Mouse (Mus musculus): ENCODE measurements at regions not wholly inside any gene's neighbourhood (a gene's known extent, or its start where the extent isn't known, plus 50 kb on each side); places are given as distances from the start of the nearest gene placed in this dataset.

DNA sequence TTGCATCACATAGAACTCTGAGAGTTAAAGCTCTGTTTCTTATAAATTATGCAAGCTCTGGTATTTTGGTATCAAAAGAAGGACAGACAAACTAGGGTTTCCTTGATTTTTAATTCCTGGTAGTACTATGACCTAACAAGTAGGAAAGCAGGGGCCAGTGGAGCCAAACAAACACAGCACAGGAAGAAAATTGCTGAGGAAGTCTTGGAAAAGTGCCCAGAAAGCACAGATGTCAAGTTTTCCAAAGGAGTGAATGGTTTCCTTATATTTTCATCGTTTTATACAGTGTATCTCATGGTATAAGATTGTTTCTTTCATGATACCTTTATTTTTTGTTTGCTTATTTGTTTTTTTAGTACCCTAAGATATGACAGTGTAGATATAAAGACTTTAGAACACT, 1387.3 kb upstream of the Slc10a2 start:
- no peak overlapping the region for H3K9ac ChIP-seq (ENCODE audit: low read length)
- no peak overlapping the region for H3K27ac ChIP-seq (replicated peaks in 1 of 2; ENCODE audit: control insufficient read depth in 1 of 2, insufficient read depth in 1 of 2, low read depth in 2 of 2, low read length in 2 of 2)

DNA sequence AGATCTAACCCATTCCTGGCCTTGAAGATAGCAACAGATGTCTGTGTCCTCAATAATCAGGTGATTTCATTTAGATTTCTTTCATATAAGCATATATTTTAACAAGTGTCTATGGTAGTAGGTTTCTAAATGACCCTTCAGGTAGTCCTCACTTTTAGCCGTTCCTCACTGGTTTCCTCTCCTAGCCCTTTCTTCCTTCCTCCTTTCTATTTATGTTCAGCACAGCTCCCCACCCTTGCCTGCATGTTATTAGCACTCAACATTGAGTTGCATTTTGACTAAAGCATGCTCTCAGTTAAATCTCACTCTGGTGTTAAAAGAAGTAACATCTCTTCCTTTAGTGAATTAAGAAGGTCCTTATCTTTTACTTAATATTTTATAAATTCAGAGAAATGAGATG, 1376.8 kb upstream of the Slc10a2 start:
- 70% methylated on average over 1 of the region's 1 CpGs for WGBS

More for the DNA sequence above, 1387.3 kb upstream of the Slc10a2 start:
- Histone ChIP-seq H3K9me3 (ENCODE audit: control insufficient read depth, low read length) (no peaks in the 10 kb centered on the region), H3K4me1 (ENCODE audit: control insufficient read depth in 2 of 2, insufficient read depth in 2 of 2, low read length in 2 of 2) (no peaks in the 10 kb centered on the region), H3K36me3 (ENCODE audit: control insufficient read depth, insufficient read depth, low read length) (no peaks in the 10 kb centered on the region), H3K4me3 (ENCODE audit: control insufficient read depth in 1 of 2, insufficient read depth in 1 of 2, low read depth in 1 of 2, low read length in 2 of 2) (no peak overlapping the region), H3K27me3 (ENCODE audit: control insufficient read depth, insufficient read depth, low read length) (no peaks in the 10 kb centered on the region), H3K4me2 (ENCODE audit: low read length) (no peak overlapping the region)
- no peak for ATAC-seq (ENCODE audit: insufficient number of reproducible peaks, insufficient read depth, low FRiP score, low read depth)
- WGBS = 32% methylated on average over 1 of the region's 1 CpGs

GRCm38 (mm10) chr8:6471089-6471488, 1365.9 kb upstream of the Slc10a2 start:
- H3K4me2 ChIP-seq (ENCODE audit: low read length) = no peak overlapping the region
- no peak overlapping the region for H3K9ac ChIP-seq (ENCODE audit: low read length)
- no peaks in the 10 kb centered on the region for H3K36me3 ChIP-seq (ENCODE audit: control insufficient read depth, insufficient read depth, low read length)
- H3K9me3 ChIP-seq (ENCODE audit: control insufficient read depth, low read length) = no peaks in the 10 kb centered on the region
- no peak for ATAC-seq (ENCODE audit: insufficient number of reproducible peaks, insufficient read depth, low FRiP score, low read depth)
- H3K4me1 ChIP-seq (ENCODE audit: control insufficient read depth in 2 of 2, insufficient read depth in 2 of 2, low read length in 2 of 2) = no peaks in the 10 kb centered on the region
- no peaks in the 10 kb centered on the region for H3K27me3 ChIP-seq (ENCODE audit: control insufficient read depth, insufficient read depth, low read length)
- H3K27ac ChIP-seq (replicated peaks in 1 of 2; ENCODE audit: control insufficient read depth in 1 of 2, insufficient read depth in 1 of 2, low read depth in 2 of 2, low read length in 2 of 2) = no peak overlapping the region
- H3K4me3 ChIP-seq (ENCODE audit: control insufficient read depth in 1 of 2, insufficient read depth in 1 of 2, low read depth in 1 of 2, low read length in 2 of 2) = no peak overlapping the region
- WGBS = 73% methylated on average over 3 of the region's 3 CpGs

More for the DNA sequence above, 1376.8 kb upstream of the Slc10a2 start:
- H3K4me3 ChIP-seq (ENCODE audit: control insufficient read depth in 1 of 2, insufficient read depth in 1 of 2, low read depth in 1 of 2, low read length in 2 of 2) = no peak overlapping the region
- no peaks in the 10 kb centered on the region for H3K27me3 ChIP-seq (ENCODE audit: control insufficient read depth, insufficient read depth, low read length)
- no peaks in the 10 kb centered on the region for H3K9me3 ChIP-seq (ENCODE audit: control insufficient read depth, low read length)
- no peak for ATAC-seq (ENCODE audit: insufficient number of reproducible peaks, insufficient read depth, low FRiP score, low read depth)
- H3K27ac ChIP-seq (replicated peaks in 1 of 2; ENCODE audit: control insufficient read depth in 1 of 2, insufficient read depth in 1 of 2, low read depth in 2 of 2, low read length in 2 of 2) = no peak overlapping the region
- no peaks in the 10 kb centered on the region for H3K4me1 ChIP-seq (ENCODE audit: control insufficient read depth in 2 of 2, insufficient read depth in 2 of 2, low read length in 2 of 2)
- H3K36me3 ChIP-seq (ENCODE audit: control insufficient read depth, insufficient read depth, low read length) = no peaks in the 10 kb centered on the region
- no peak overlapping the region for H3K4me2 ChIP-seq (ENCODE audit: low read length)
- no peak overlapping the region for H3K9ac ChIP-seq (ENCODE audit: low read length)

- no peak overlapping the region for H3K4me3 ChIP-seq (ENCODE audit: control insufficient read depth in 1 of 2, insufficient read depth in 1 of 2, low read depth in 1 of 2, low read length in 2 of 2)
- no peak overlapping the region for H3K27ac ChIP-seq (replicated peaks in 1 of 2; ENCODE audit: control insufficient read depth in 1 of 2, insufficient read depth in 1 of 2, low read depth in 2 of 2, low read length in 2 of 2)
- no peak overlapping the region for H3K4me2 ChIP-seq (ENCODE audit: low read length)
- H3K36me3 ChIP-seq (ENCODE audit: control insufficient read depth, insufficient read depth, low read length) = no peaks in the 10 kb centered on the region
- no peaks in the 10 kb centered on the region for H3K9me3 ChIP-seq (ENCODE audit: control insufficient read depth, low read length)
- WGBS = 55% methylated on average over 3 of the region's 3 CpGs
- no peaks in the 10 kb centered on the region for H3K27me3 ChIP-seq (ENCODE audit: control insufficient read depth, insufficient read depth, low read length)
- no peak overlapping the region for H3K9ac ChIP-seq (ENCODE audit: low read length)
- ATAC-seq (ENCODE audit: insufficient number of reproducible peaks, insufficient read depth, low FRiP score, low read depth) = no peak
- no peaks in the 10 kb centered on the region for H3K4me1 ChIP-seq (ENCODE audit: control insufficient read depth in 2 of 2, insufficient read depth in 2 of 2, low read length in 2 of 2)
These were observed 1351.5 kb upstream of the Slc10a2 start for GRCm38 (mm10) chr8:6456553-6457180.

- H3K4me3 ChIP-seq (ENCODE audit: control insufficient read depth in 1 of 2, insufficient read depth in 1 of 2, low read depth in 1 of 2, low read length in 2 of 2) = no peak overlapping the region
- H3K9me3 ChIP-seq (ENCODE audit: control insufficient read depth, low read length) = no peaks in the 10 kb centered on the region
- ATAC-seq (ENCODE audit: insufficient number of reproducible peaks, insufficient read depth, low FRiP score, low read depth) = no peak
- H3K27ac ChIP-seq (replicated peaks in 1 of 2; ENCODE audit: control insufficient read depth in 1 of 2, insufficient read depth in 1 of 2, low read depth in 2 of 2, low read length in 2 of 2) = no peak overlapping the region
- no peak overlapping the region for H3K9ac ChIP-seq (ENCODE audit: low read length)
- H3K36me3 ChIP-seq (ENCODE audit: control insufficient read depth, insufficient read depth, low read length) = no peaks in the 10 kb centered on the region
- H3K4me1 ChIP-seq (ENCODE audit: control insufficient read depth in 2 of 2, insufficient read depth in 2 of 2, low read length in 2 of 2) = no peaks in the 10 kb centered on the region
- H3K4me2 ChIP-seq (ENCODE audit: low read length) = no peak overlapping the region
- H3K27me3 ChIP-seq (ENCODE audit: control insufficient read depth, insufficient read depth, low read length) = no peaks in the 10 kb centered on the region
- WGBS = 71% methylated on average over 6 of the region's 6 CpGs
These were observed 1343.2 kb upstream of the Slc10a2 start for GRCm38 (mm10) chr8:6448301-6448700.

GRCm38 (mm10) chr8:6439069-6439468, 1333.9 kb upstream of the Slc10a2 start:
- Histone ChIP-seq H3K4me1 (ENCODE audit: control insufficient read depth in 2 of 2, insufficient read depth in 2 of 2, low read length in 2 of 2) (no peaks in the 10 kb centered on the region), H3K4me2 (ENCODE audit: low read length) (no peak overlapping the region), H3K27ac (replicated peaks in 1 of 2; ENCODE audit: control insufficient read depth in 1 of 2, insufficient read depth in 1 of 2, low read depth in 2 of 2, low read length in 2 of 2) (no peak overlapping the region), H3K9me3 (ENCODE audit: control insufficient read depth, low read length) (no peaks in the 10 kb centered on the region), H3K9ac (ENCODE audit: low read length) (no peak overlapping the region), H3K4me3 (ENCODE audit: control insufficient read depth in 1 of 2, insufficient read depth in 1 of 2, low read depth in 1 of 2, low read length in 2 of 2) (no peak overlapping the region), H3K36me3 (ENCODE audit: control insufficient read depth, insufficient read depth, low read length) (no peaks in the 10 kb centered on the region), H3K27me3 (ENCODE audit: control insufficient read depth, insufficient read depth, low read length) (no peaks in the 10 kb centered on the region)
- no peak for ATAC-seq (ENCODE audit: insufficient number of reproducible peaks, insufficient read depth, low FRiP score, low read depth)
- 47% methylated on average over 4 of the region's 4 CpGs for WGBS
